Mouse (Mus musculus) CH12.LX (cell line): ENCODE measurements around the gene Idh3a.

Source experiments
- CHD2 ChIP-seq: IDR thresholded peaks from 2 replicates; pipeline ENCODE4 v1.6.1; 2011; ENCODE audit warnings: low read length, improper control_type of control experiment
- CTCF ChIP-seq, 2 experiments: IDR thresholded peaks in 1 of 2; conservative IDR thresholded peaks in 1 of 2; 2 replicates each; pipeline ENCODE4 v1.5.1; 2011 to 2012; ENCODE audit warnings: low read depth in 2 of 2, low read length in 2 of 2, improper control_type of control experiment in 1 of 2, inconsistent platforms in 1 of 2, mild to moderate bottlenecking in 1 of 2, moderate library complexity in 1 of 2
- EP300 ChIP-seq: IDR thresholded peaks from 2 replicates; pipeline ENCODE4 v1.6.1; 2011; ENCODE audit warnings: low read length, improper control_type of control experiment
- NELFE ChIP-seq: IDR thresholded peaks from 2 replicates; pipeline ENCODE4 v1.6.1; 2011; ENCODE audit warnings: low read depth, low read length, improper control_type of control experiment
- POLR2A ChIP-seq: IDR thresholded peaks from 2 replicates; pipeline ENCODE4 v1.6.1; 2011; ENCODE audit warnings: low read depth, mild to moderate bottlenecking, improper control_type of control experiment, low read length
- SIN3A ChIP-seq: IDR thresholded peaks from 2 replicates; pipeline ENCODE4 v1.6.1; 2012; ENCODE audit warnings: low read length, improper control_type of control experiment, inconsistent platforms
- USF1 ChIP-seq: IDR thresholded peaks from 2 replicates; pipeline ENCODE4 v1.6.1; 2014; ENCODE audit warnings: low read depth, mild to moderate bottlenecking, inconsistent platforms, low read length, improper control_type of control experiment
- ZKSCAN1 ChIP-seq: IDR thresholded peaks from 2 replicates; pipeline ENCODE4 v1.6.1; 2012; ENCODE audit warnings: low read depth, inconsistent platforms, low read length, improper control_type of control experiment, borderline replicate concordance

GRCm38 (mm10) chr9:54602386-54602785 lies 16.3 kb downstream of the Idh3a start:
- TF ChIP-seq EP300 (no peak; the same call in 1 of the 2 replicates), CTCF (conservative IDR thresholded peaks at IDR 0.05 in 1 of 2, IDR thresholded peaks at IDR 0.05 in 1 of 2; ENCODE audit: low read depth in 2 of 2, low read length in 2 of 2) (no peak), CHD2 (no peak), SIN3A (no peak), USF1 (no peak), NELFE (no peak), ZKSCAN1 (no peak), POLR2A (no peak)
